Mouse (Mus musculus): ENCODE data around the gene Ppm1m.

Ppm1m gene

GRCm38 (mm10) chr9:106216971-106217370 lies 17.4 kb upstream of the Ppm1m start:
- DNase-seq (ENCODE audit: low spot score) = no peak

- no peak for DNase-seq (ENCODE audit: low spot score)
Measured at GRCm38 (mm10) chr9:106215341-106216125, 16.0 kb upstream of the Ppm1m start.

- no peak for DNase-seq (ENCODE audit: low spot score)
Measured at GRCm38 (mm10) chr9:106212594-106212981, 13.0 kb upstream of the Ppm1m start.

GRCm38 (mm10) chr9:106211680-106212593 lies 12.4 kb upstream of the Ppm1m start:
- DNase-seq (ENCODE audit: low spot score) = peak; percentile 96

GRCm38 (mm10) chr9:106210853-106211609 lies 11.5 kb upstream of the Ppm1m start:
- DNase-seq (ENCODE audit: low spot score) = peak; percentile 33

GRCm38 (mm10) chr9:106209954-106210353 lies 10.4 kb upstream of the Ppm1m start:
- no peak for DNase-seq (ENCODE audit: low spot score)

- DNase-seq (ENCODE audit: low spot score) = no peak
Measured at GRCm38 (mm10) chr9:106208181-106208580, 8.6 kb upstream of the Ppm1m start.

- no peak for DNase-seq (ENCODE audit: low spot score)
Measured at GRCm38 (mm10) chr9:106206515-106206914, 7.0 kb upstream of the Ppm1m start.

GRCm38 (mm10) chr9:106205713-106206290 lies 6.3 kb upstream of the Ppm1m start:
- DNase-seq (ENCODE audit: low spot score) = no peak

- DNase-seq (ENCODE audit: low spot score) = no peak
Measured at GRCm38 (mm10) chr9:106203990-106204851, 4.7 kb upstream of the Ppm1m start.

- DNase-seq (ENCODE audit: low spot score) = peak; percentile 95
Measured at GRCm38 (mm10) chr9:106202819-106203636, 3.5 kb upstream of the Ppm1m start, which contains the start of gene Twf2. Gene Twf2 (plus strand): TSS chr9:106203108.

GRCm38 (mm10) chr9:106201895-106202294 lies 2.3 kb upstream of the Ppm1m start:
- no peak for DNase-seq (ENCODE audit: low spot score)

GRCm38 (mm10) chr9:106198962-106199458 lies 536 bp downstream of the Ppm1m start:
- peak; percentile 88 for DNase-seq (ENCODE audit: low spot score)

- DNase-seq (ENCODE audit: low spot score) = no peak
Measured at GRCm38 (mm10) chr9:106197732-106198131, 1.8 kb downstream of the Ppm1m start.

- DNase-seq (ENCODE audit: low spot score) = no peak
Measured at GRCm38 (mm10) chr9:106197081-106197713, 2.3 kb downstream of the Ppm1m start.

- DNase-seq (ENCODE audit: low spot score) = no peak
Measured at GRCm38 (mm10) chr9:106195693-106196092, 3.9 kb downstream of the Ppm1m start.

GRCm38 (mm10) chr9:106193930-106194807 lies 5.4 kb downstream of the Ppm1m start:
- DNase-seq (ENCODE audit: low spot score) = no peak

GRCm38 (mm10) chr9:106192998-106193397 lies 6.5 kb downstream of the Ppm1m start:
- DNase-seq (ENCODE audit: low spot score) = no peak

Data from embryo, embryonic 10.5 days (tissue).